Mouse (Mus musculus) kidney, embryonic 15.5 days (tissue): ENCODE results near the gene Scgb2b26. TPM values are rescaled to one million over a fixed set of nuclear protein-coding genes. Genes with fewer than 3 reads are reported as not detected.
"Not testable (repeated sequence)": the region's sequence is repeated elsewhere in the genome, so short reads cannot be mapped to it uniquely, and the experiment has no call there.

Experiments
- ATAC-seq: fragments of 200-750 bp; cut with Nextera tagmentation; replicated peaks from 2 replicates; pipeline ENCODE4 v1.8.0; 2017; ENCODE audit warnings: moderate TSS enrichment; ENCODE audit not compliant: low FRiP score
- H3K27ac ChIP-seq: fragments of 300-500 bp; sonication (generic); 2 replicates; pipeline ENCODE4 v1.5.1; 2015; ENCODE audit warnings: mild to moderate bottlenecking, inconsistent platforms
- H3K27me3 ChIP-seq: fragments of 300-500 bp; sonication (generic); 2 replicates; pipeline ENCODE4 v1.6.1; 2015; ENCODE audit warnings: inconsistent platforms
- H3K36me3 ChIP-seq: fragments of 300-500 bp; sonication (generic); 2 replicates; pipeline ENCODE4 v1.6.1; 2015; ENCODE audit warnings: inconsistent platforms
- H3K4me1 ChIP-seq: fragments of 300-500 bp; sonication (generic); 2 replicates; pipeline ENCODE4 v1.6.1; 2015; ENCODE audit warnings: inconsistent platforms
- H3K4me2 ChIP-seq: fragments of 300-500 bp; sonication (generic); 2 replicates; pipeline ENCODE4 v1.6.1; 2015; ENCODE audit warnings: moderate library complexity, mild to moderate bottlenecking, inconsistent platforms
- H3K4me3 ChIP-seq: fragments of 300-500 bp; sonication (generic); replicated peaks from 2 replicates; pipeline ENCODE4 v1.5.1; 2015; ENCODE audit warnings: mild to moderate bottlenecking, inconsistent platforms
- H3K9ac ChIP-seq: fragments of 300-500 bp; sonication (generic); 2 replicates; pipeline ENCODE4 v1.6.1; 2015; ENCODE audit warnings: mild to moderate bottlenecking, inconsistent platforms
- H3K9me3 ChIP-seq: fragments of 300-500 bp; sonication (generic); replicated peaks from 2 replicates; pipeline ENCODE4 v1.6.1; 2016; ENCODE audit warnings: inconsistent platforms
- WGBS: fragments of 180-500 bp; shearing (Covaris S2); methylation state at CpG from one replicate; pipeline ENCODE4 v1.1.7; 2015; ENCODE audit warnings: mixed read lengths; 5-methylcytosine and 5-hydroxymethylcytosine counted together
- polyA plus RNA-seq: library from polyadenylated mRNA; unstranded; fragments of >200 nt; fragmentation: Nextera tagmentation; extraction: Ambion mirVana; gene quantifications from 2 replicates; pipeline ENCODE4 v1.2.1, GENCODE M21; 2015

The Scgb2b26 gene
- not detected in 2 replicates for polyA plus RNA-seq

GRCm38 (mm10) chr7:33944940-33945339 lies at the start of gene Scgb2b26:
TSS of gene Scgb2b26 (minus strand) at chr7:33945040.
- ATAC-seq: no peak
- Histone ChIP-seq H3K27me3 (no peaks in the 10 kb centered on the region), H3K4me1 (no peaks in the 10 kb centered on the region), H3K36me3 (no peaks in the 10 kb centered on the region), H3K27ac (no peak within 1 kb of the TSS), H3K9ac (no peak within 1 kb of the TSS), H3K9me3 (peaks cover 19% of the 10 kb centered on the region; the same call in 1 of the 2 replicates), H3K4me3 (no peak within 1 kb of the TSS), H3K4me2 (no peak within 1 kb of the TSS)
- WGBS: 86% methylated on average over 4 of the region's 4 CpGs

DNA sequence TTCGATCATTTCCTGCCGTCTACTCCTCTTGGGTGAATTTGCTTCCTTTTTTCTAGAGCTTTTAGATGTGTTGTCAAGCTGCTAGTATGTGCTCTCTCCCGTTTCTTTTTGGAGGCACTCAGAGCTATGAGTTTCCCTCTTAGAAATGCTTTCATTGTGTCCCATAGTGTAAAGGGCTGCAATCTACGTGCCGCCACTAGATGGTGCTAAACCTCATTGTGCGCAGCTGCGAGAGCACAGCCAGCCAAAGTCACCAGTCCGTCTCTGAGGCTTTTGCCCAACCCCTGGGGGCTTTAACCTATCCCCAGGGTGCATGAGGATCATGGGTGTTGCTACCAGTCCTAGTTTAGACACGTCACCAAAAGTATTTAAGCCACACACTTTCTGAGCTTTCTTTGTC lies 37.4 kb upstream of the Scgb2b26 start:
- not testable (repeated sequence) for ATAC-seq, H3K9ac ChIP-seq, H3K9me3 ChIP-seq, H3K27me3 ChIP-seq, H3K4me3 ChIP-seq, H3K4me1 ChIP-seq, H3K36me3 ChIP-seq, H3K4me2 ChIP-seq, H3K27ac ChIP-seq
- WGBS: 23% methylated on average over 8 of the region's 9 CpGs

DNA sequence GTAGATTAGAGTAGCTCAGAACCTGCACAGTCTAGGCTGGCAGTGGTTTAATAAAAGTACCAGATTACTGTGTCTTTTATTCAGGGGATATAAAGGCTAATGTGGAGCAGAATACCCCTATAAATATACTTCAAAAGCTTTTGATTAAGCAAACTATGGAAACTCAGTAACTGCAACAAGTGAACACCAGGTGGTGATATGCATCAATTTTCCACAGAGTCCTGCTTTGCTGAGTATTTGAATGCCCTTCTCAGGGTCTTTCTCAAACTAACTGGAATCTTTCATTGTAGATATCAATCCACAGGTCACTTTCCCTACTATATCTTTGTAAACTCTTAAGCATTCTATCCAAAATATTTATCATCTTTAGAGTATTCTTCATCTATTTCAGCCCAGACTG lies 41.9 kb downstream of the Scgb2b26 start:
- no peaks in the 10 kb centered on the region for H3K36me3 ChIP-seq
- H3K27ac ChIP-seq: no peak overlapping the region
- no peak overlapping the region for H3K9ac ChIP-seq
- no peak overlapping the region for H3K4me3 ChIP-seq
- H3K9me3 ChIP-seq: 0 out of 2 replicates have a peak, but pooled peaks cover 3% of the 10 kb centered on the region
- H3K27me3 ChIP-seq: no peaks in the 10 kb centered on the region
- ATAC-seq: no peak
- H3K4me1 ChIP-seq: no peaks in the 10 kb centered on the region
- H3K4me2 ChIP-seq: no peak overlapping the region

GRCm38 (mm10) chr7:33900803-33901202 lies 44.0 kb downstream of the Scgb2b26 start:
- no peaks in the 10 kb centered on the region for H3K36me3 ChIP-seq
- H3K4me3 ChIP-seq: no peak overlapping the region
- 0 out of 2 replicates have a peak, but pooled peaks cover 3% of the 10 kb centered on the region for H3K9me3 ChIP-seq
- 80% methylated on average over 2 of the region's 2 CpGs for WGBS
- H3K4me2 ChIP-seq: no peak overlapping the region
- ATAC-seq: no peak
- no peaks in the 10 kb centered on the region for H3K4me1 ChIP-seq
- H3K9ac ChIP-seq: no peak overlapping the region
- no peaks in the 10 kb centered on the region for H3K27me3 ChIP-seq
- H3K27ac ChIP-seq: no peak overlapping the region

DNA sequence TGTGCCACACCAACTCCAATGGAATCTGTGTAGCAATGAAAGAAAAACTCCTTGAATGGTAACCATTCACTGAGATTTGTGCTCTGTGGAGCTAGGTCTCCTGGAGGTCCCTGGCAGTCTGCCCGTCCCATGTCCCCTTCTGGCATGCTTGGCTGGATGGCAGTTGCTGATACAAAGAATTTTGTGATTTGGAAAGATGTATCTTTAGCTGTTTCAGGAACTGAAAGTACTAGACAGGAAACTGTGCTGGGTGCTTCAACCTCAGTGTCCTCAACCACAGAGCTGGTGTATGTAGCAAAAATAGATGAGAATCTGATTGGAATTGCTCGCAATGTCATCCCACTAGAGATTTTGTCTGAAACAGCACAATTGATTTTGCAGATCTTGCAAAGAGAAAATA lies 44.8 kb downstream of the Scgb2b26 start:
- no peak for ATAC-seq
- WGBS: 71% methylated on average over 2 of the region's 2 CpGs
- Histone ChIP-seq H3K9ac (no peak overlapping the region), H3K4me3 (no peak overlapping the region), H3K9me3 (0 out of 2 replicates have a peak, but pooled peaks cover 3% of the 10 kb centered on the region), H3K36me3 (no peaks in the 10 kb centered on the region), H3K27ac (no peak overlapping the region), H3K4me1 (no peaks in the 10 kb centered on the region), H3K4me2 (no peak overlapping the region), H3K27me3 (no peaks in the 10 kb centered on the region)

Other genes starting within 250 kb of the Scgb2b26 start
- not detected in 2 replicates for gene Scgb2b24, start 205.7 kb downstream of the Scgb2b26 start, polyA plus RNA-seq
- not detected in 2 replicates for gene Scgb1b24, start 201.2 kb downstream of the Scgb2b26 start, polyA plus RNA-seq
- not detected in 2 replicates for gene Scgb2b27, start 68.9 kb upstream of the Scgb2b26 start, polyA plus RNA-seq
- not detected in 2 replicates for gene Scgb1b27, start 76.4 kb upstream of the Scgb2b26 start, polyA plus RNA-seq
- not detected in 2 replicates for gene Scgb1b30, start 150.4 kb upstream of the Scgb2b26 start, polyA plus RNA-seq
- 6.3 and 8.2 TPM in 2 replicates for gene Wtip, start 188.2 kb upstream of the Scgb2b26 start, polyA plus RNA-seq
- 221 and 223 TPM in 2 replicates for gene Uba2, start 224.6 kb upstream of the Scgb2b26 start, polyA plus RNA-seq